Mouse (Mus musculus) E14TG2a.4 (cell line): ENCODE measurements around the gene Bbs9.

Experiments used
- CTCF ChIP-seq: conservative IDR thresholded peaks from 2 replicates; pipeline ENCODE4 v1.5.1; 2014; ENCODE audit warnings: low read length
- NANOG ChIP-seq: IDR thresholded peaks from 2 replicates; pipeline ENCODE4 v1.6.1; 2014; ENCODE audit warnings: borderline replicate concordance, low read length, mixed read lengths
- POU5F1 ChIP-seq: IDR thresholded peaks from 2 replicates; pipeline ENCODE4 v1.6.1; 2014; ENCODE audit warnings: low read length, borderline replicate concordance

DNA sequence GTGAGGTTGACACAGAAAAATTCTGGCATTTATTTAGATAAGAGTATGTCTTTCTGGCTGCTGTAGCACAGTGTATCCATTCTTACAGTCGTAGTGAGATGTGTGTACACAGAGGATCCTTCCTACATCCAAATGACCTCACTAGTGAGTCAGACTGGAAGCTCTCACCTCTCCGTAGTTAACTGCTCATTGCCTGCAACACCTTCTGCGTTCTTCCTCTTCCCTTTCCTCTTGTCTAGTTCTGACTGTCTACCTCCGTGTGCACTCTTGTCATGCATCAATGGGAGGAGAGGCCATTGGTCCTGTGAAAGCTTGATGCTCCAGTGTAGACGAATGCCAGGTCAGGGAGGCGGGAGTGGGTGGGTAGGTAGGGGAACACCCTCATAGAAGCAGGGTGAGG is 344.0 kb downstream of the Bbs9 start:
- TF ChIP-seq CTCF (no peak), NANOG (no peak), POU5F1 (no peak)
